Mouse (Mus musculus): ENCODE data around the gene Gpc5. TPM values are rescaled to one million over a fixed set of nuclear protein-coding genes. Genes with fewer than 3 reads are reported as not detected.

Gene Gpc5
- total RNA-seq, 1 experiment: 0.40 TPM

DNA sequence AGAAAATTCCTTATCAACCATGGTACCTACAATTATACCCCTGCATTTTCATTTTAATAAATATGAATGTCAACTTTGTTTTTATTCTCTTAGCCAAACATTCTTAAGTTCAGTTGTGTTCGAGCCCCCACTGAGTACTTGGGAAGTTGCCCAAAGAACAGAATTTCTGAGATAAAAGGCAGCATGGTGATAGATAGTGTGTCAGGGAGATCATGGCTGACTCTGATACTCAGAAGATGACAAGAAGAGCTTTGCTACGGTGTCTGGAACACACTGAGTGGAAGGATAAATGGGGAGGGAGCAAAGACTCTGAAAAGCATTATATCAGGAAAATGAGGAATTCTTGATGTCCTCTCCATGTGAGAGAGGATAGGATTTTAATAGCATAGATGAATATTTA is 898.7 kb downstream of the Gpc5 start:
- H3K9ac ChIP-seq (ENCODE audit: insufficient read depth, low read depth, low read length, poor library complexity, severe bottlenecking): no peak overlapping the region
- no peak overlapping the region for H3K4me3 ChIP-seq (ENCODE audit: insufficient read depth in 1 of 2, low read depth in 1 of 2, low read length in 2 of 2, poor library complexity in 1 of 2, severe bottlenecking in 1 of 2)
- in situ Hi-C loops (cut with MboI; ENCODE audit: low sequenced_read_pairs in 2 of 2, unreplicated experiment in 2 of 2): no loop called here
- TF ChIP-seq MAFK (IDR thresholded peaks at IDR 0.05; ENCODE audit: insufficient read depth, low read depth, low read length) (no peak), ZC3H11A (IDR thresholded peaks at IDR 0.05; ENCODE audit: borderline replicate concordance, low read depth, low read length) (no peak), HCFC1 (IDR thresholded peaks at IDR 0.05; ENCODE audit: borderline replicate concordance, insufficient read depth, low read length) (no peak), CHD2 (IDR thresholded peaks at IDR 0.05; ENCODE audit: low read depth, low read length) (no peak), ZNF384 (IDR thresholded peaks at IDR 0.05; ENCODE audit: low read depth, low read length) (no peak)
- no peak overlapping the region for H3K27ac ChIP-seq (ENCODE audit: insufficient read depth, low read depth, low read length, poor library complexity, severe bottlenecking)
- H3K9me3 ChIP-seq (ENCODE audit: control insufficient read depth, insufficient read depth, low read depth, low read length): no peaks in the 10 kb centered on the region
- no peaks in the 10 kb centered on the region for H3K36me3 ChIP-seq (ENCODE audit: control insufficient read depth, insufficient read depth, low read length, poor library complexity, severe bottlenecking)
- DNase-seq (ENCODE audit: low read depth, low spot score): no peak
- no peaks in the 10 kb centered on the region for H3K4me1 ChIP-seq (ENCODE audit: control insufficient read depth in 2 of 2, insufficient read depth in 2 of 2, low read length in 2 of 2, poor library complexity in 1 of 2)

DNA sequence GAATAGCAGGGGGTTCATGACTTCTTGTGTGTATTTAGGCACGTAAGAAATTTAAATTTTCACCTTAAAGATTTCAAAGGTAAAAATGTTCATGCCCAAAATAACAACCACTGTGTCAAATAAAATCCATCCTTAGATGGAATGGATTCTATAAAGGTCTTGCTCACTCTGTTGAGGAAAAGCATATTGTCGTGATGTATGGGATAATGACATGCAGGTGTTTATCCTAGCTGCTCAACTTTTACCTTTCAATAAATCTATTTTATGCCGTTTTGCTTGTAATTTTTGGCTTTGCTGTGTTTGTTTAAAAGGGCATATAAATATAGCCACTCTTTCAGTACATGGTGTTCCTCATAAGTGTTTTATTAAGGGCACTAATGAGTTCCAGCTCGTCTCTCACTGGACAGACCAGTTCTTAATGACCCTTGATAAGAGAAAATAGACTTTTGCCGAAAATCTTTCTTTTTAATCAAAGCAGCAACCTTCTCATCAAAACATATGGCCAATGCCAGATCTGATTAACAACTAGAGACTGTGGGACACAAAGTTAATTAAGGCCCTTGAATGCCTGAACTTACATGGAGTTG is 901.6 kb downstream of the Gpc5 start:
- no peak overlapping the region for H3K27ac ChIP-seq (ENCODE audit: insufficient read depth, low read depth, low read length, poor library complexity, severe bottlenecking)
- in situ Hi-C loops (cut with MboI; ENCODE audit: low sequenced_read_pairs in 2 of 2, unreplicated experiment in 2 of 2): no loop called here
- no peak for DNase-seq (ENCODE audit: low read depth, low spot score)
- no peaks in the 10 kb centered on the region for H3K36me3 ChIP-seq (ENCODE audit: control insufficient read depth, insufficient read depth, low read length, poor library complexity, severe bottlenecking)
- TF ChIP-seq ZNF384 (IDR thresholded peaks at IDR 0.05; ENCODE audit: low read depth, low read length): no peak
- TF ChIP-seq ZC3H11A (IDR thresholded peaks at IDR 0.05; ENCODE audit: borderline replicate concordance, low read depth, low read length): no peak
- no peak for TF ChIP-seq MAFK (IDR thresholded peaks at IDR 0.05; ENCODE audit: insufficient read depth, low read depth, low read length)
- TF ChIP-seq CHD2 (IDR thresholded peaks at IDR 0.05; ENCODE audit: low read depth, low read length): no peak
- TF ChIP-seq HCFC1 (IDR thresholded peaks at IDR 0.05; ENCODE audit: borderline replicate concordance, insufficient read depth, low read length): no peak
- H3K9ac ChIP-seq (ENCODE audit: insufficient read depth, low read depth, low read length, poor library complexity, severe bottlenecking): no peak overlapping the region
- H3K4me3 ChIP-seq (ENCODE audit: insufficient read depth in 1 of 2, low read depth in 1 of 2, low read length in 2 of 2, poor library complexity in 1 of 2, severe bottlenecking in 1 of 2): no peak overlapping the region
- no peaks in the 10 kb centered on the region for H3K4me1 ChIP-seq (ENCODE audit: control insufficient read depth in 2 of 2, insufficient read depth in 2 of 2, low read length in 2 of 2, poor library complexity in 1 of 2)
- H3K9me3 ChIP-seq (ENCODE audit: control insufficient read depth, insufficient read depth, low read depth, low read length): no peaks in the 10 kb centered on the region

- Histone ChIP-seq H3K27ac (ENCODE audit: insufficient read depth, low read depth, low read length, poor library complexity, severe bottlenecking) (no peak overlapping the region), H3K4me3 (ENCODE audit: insufficient read depth in 1 of 2, low read depth in 1 of 2, low read length in 2 of 2, poor library complexity in 1 of 2, severe bottlenecking in 1 of 2) (no peak overlapping the region), H3K4me1 (ENCODE audit: control insufficient read depth in 2 of 2, insufficient read depth in 2 of 2, low read length in 2 of 2, poor library complexity in 1 of 2) (no peaks in the 10 kb centered on the region), H3K9me3 (ENCODE audit: control insufficient read depth, insufficient read depth, low read depth, low read length) (no peaks in the 10 kb centered on the region), H3K9ac (ENCODE audit: insufficient read depth, low read depth, low read length, poor library complexity, severe bottlenecking) (no peak overlapping the region), H3K36me3 (ENCODE audit: control insufficient read depth, insufficient read depth, low read length, poor library complexity, severe bottlenecking) (no peaks in the 10 kb centered on the region)
- DNase-seq (ENCODE audit: low read depth, low spot score): no peak
- TF ChIP-seq ZC3H11A (IDR thresholded peaks at IDR 0.05; ENCODE audit: borderline replicate concordance, low read depth, low read length) (no peak), HCFC1 (IDR thresholded peaks at IDR 0.05; ENCODE audit: borderline replicate concordance, insufficient read depth, low read length) (no peak), CHD2 (IDR thresholded peaks at IDR 0.05; ENCODE audit: low read depth, low read length) (no peak), MAFK (IDR thresholded peaks at IDR 0.05; ENCODE audit: insufficient read depth, low read depth, low read length) (no peak), ZNF384 (IDR thresholded peaks at IDR 0.05; ENCODE audit: low read depth, low read length) (no peak)
- in situ Hi-C loops (cut with MboI; ENCODE audit: low sequenced_read_pairs in 2 of 2, unreplicated experiment in 2 of 2): no loop called here
Measured at GRCm38 (mm10) chr14:115998931-115999330, 906.9 kb downstream of the Gpc5 start.

DNA sequence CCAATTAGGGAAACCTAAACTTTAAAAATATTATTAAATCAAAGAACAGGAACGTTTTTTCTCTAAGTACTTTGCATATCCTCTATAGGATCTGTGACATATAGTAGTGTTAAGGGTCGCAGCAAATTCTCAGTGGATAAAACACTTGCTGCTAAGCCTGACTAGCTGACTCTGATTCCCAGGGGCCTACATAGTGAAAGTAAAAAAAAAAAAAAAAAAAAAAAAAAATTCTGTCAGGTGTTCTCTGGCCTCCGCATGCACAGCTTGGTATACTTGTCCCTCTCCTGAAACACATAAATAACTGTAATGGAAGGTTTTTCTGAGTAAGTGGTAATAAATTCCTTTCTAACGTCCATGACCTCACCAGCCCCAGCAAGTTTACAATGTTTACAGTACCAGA is 995.0 kb downstream of the Gpc5 start:
- H3K36me3 ChIP-seq (ENCODE audit: control insufficient read depth, insufficient read depth, low read length, poor library complexity, severe bottlenecking): no peaks in the 10 kb centered on the region
- in situ Hi-C loops (cut with MboI; ENCODE audit: low sequenced_read_pairs in 2 of 2, unreplicated experiment in 2 of 2): no loop called here
- no peak overlapping the region for H3K9ac ChIP-seq (ENCODE audit: insufficient read depth, low read depth, low read length, poor library complexity, severe bottlenecking)
- no peaks in the 10 kb centered on the region for H3K9me3 ChIP-seq (ENCODE audit: control insufficient read depth, insufficient read depth, low read depth, low read length)
- no peak for TF ChIP-seq ZC3H11A (IDR thresholded peaks at IDR 0.05; ENCODE audit: borderline replicate concordance, low read depth, low read length)
- no peak for TF ChIP-seq HCFC1 (IDR thresholded peaks at IDR 0.05; ENCODE audit: borderline replicate concordance, insufficient read depth, low read length)
- no peak for TF ChIP-seq MAFK (IDR thresholded peaks at IDR 0.05; ENCODE audit: insufficient read depth, low read depth, low read length)
- TF ChIP-seq CHD2 (IDR thresholded peaks at IDR 0.05; ENCODE audit: low read depth, low read length): no peak
- no peak for TF ChIP-seq ZNF384 (IDR thresholded peaks at IDR 0.05; ENCODE audit: low read depth, low read length)
- DNase-seq (ENCODE audit: low read depth, low spot score): no peak
- no peak overlapping the region for H3K4me3 ChIP-seq (ENCODE audit: insufficient read depth in 1 of 2, low read depth in 1 of 2, low read length in 2 of 2, poor library complexity in 1 of 2, severe bottlenecking in 1 of 2)
- H3K27ac ChIP-seq (ENCODE audit: insufficient read depth, low read depth, low read length, poor library complexity, severe bottlenecking): no peak overlapping the region
- no peaks in the 10 kb centered on the region for H3K4me1 ChIP-seq (ENCODE audit: control insufficient read depth in 2 of 2, insufficient read depth in 2 of 2, low read length in 2 of 2, poor library complexity in 1 of 2)

DNA sequence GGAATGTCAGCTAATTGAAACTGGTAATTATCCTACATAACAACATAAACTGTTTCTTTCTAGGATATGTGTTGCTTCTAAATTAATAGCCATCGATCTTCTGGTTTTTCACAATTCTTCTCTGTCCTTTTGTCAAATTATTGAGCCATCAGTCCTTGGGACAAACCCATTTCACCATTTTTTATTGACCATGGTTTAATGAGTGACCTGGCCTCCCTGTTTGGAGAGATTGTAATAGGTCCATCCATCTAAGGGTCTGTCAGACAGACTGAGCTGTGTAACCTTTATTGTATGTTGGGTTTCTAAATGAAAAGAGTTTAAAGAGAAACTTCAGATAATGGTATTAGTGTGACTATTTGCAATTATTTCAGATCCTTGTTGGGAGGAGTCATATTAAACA is 1035.9 kb downstream of the Gpc5 start:
- Histone ChIP-seq H3K4me3 (ENCODE audit: insufficient read depth in 1 of 2, low read depth in 1 of 2, low read length in 2 of 2, poor library complexity in 1 of 2, severe bottlenecking in 1 of 2) (no peak overlapping the region), H3K9ac (ENCODE audit: insufficient read depth, low read depth, low read length, poor library complexity, severe bottlenecking) (no peak overlapping the region), H3K36me3 (ENCODE audit: control insufficient read depth, insufficient read depth, low read length, poor library complexity, severe bottlenecking) (no peaks in the 10 kb centered on the region), H3K27ac (ENCODE audit: insufficient read depth, low read depth, low read length, poor library complexity, severe bottlenecking) (no peak overlapping the region), H3K4me1 (ENCODE audit: control insufficient read depth in 2 of 2, insufficient read depth in 2 of 2, low read length in 2 of 2, poor library complexity in 1 of 2) (no peaks in the 10 kb centered on the region), H3K9me3 (ENCODE audit: control insufficient read depth, insufficient read depth, low read depth, low read length) (no peaks in the 10 kb centered on the region)
- no peak for DNase-seq (ENCODE audit: low read depth, low spot score)
- in situ Hi-C loops (cut with MboI; ENCODE audit: low sequenced_read_pairs in 2 of 2, unreplicated experiment in 2 of 2): no loop called here
- TF ChIP-seq MAFK (IDR thresholded peaks at IDR 0.05; ENCODE audit: insufficient read depth, low read depth, low read length) (no peak), ZNF384 (IDR thresholded peaks at IDR 0.05; ENCODE audit: low read depth, low read length) (no peak), ZC3H11A (IDR thresholded peaks at IDR 0.05; ENCODE audit: borderline replicate concordance, low read depth, low read length) (no peak), CHD2 (IDR thresholded peaks at IDR 0.05; ENCODE audit: low read depth, low read length) (no peak), HCFC1 (IDR thresholded peaks at IDR 0.05; ENCODE audit: borderline replicate concordance, insufficient read depth, low read length) (no peak)
